Mouse (Mus musculus): ENCODE data around the gene Vmn2r103.

Gene Vmn2r103

GRCm38 (mm10) chr17:19773063-19773462 lies at the start of gene Vmn2r103:
Gene Vmn2r103 (plus strand): TSS chr17:19773363.
- no peak for DNase-seq

- DNase-seq: no peak
Observed at GRCm38 (mm10) chr17:19778994-19779393, 5.8 kb downstream of the Vmn2r103 start.

DNA sequence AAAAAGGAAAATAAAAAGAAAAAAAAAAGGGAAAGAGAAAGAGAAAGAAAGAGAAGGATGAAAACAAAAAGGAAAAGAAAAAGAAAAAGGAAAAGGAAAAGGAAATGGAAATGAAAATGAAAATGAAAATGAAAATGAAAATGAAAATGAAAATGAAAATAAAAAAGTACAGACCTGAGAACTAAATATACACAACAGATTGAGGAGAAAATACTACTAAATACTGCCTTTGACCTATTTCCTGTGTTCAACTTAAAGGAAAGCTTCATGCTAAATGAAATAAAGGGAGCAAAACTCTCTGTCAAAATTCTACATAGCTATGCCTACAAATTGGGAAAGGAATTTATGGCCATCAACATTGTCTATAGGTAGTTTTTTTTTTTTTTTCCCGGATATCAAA lies 16.1 kb downstream of the Vmn2r103 start:
- DNase-seq: no peak

Measured in cerebellum, postnatal 14 days (tissue).